Mouse (Mus musculus): ENCODE measurements at regions not wholly inside any gene's neighbourhood (a gene's known extent, or its start where the extent isn't known, plus 50 kb on each side); places are given as distances from the start of the nearest gene placed in this dataset.

DNA sequence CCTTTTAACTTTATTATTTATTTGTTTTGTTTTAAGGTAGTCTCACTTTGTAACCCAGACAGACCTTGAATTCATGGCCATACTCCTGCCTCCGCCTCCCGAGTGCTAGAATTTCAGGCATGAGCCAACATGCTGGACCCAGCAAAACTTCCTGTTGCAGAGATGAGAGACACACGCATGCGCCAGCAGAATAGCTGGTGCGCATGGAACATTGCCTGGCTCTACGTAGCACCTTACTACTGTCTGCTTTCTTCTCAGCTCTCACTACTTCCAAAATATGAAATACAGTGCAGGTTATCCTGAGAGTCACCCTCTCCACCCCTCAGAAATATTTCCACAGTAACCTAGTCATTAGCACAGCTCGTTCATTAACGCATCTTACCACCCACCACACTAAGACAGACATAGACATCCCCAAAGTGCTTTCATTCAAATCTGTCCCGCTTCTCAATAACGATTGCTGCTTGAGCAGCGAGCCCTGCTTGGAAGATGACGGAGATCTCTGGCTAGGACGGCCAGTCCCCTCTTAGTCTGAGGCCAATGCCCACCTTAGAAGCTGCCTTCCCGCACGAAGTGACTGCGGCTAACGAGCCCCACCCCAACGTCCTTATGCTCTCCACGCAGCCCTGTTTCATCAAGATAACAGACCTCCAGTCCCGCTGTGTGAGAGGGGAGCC lies 127.5 kb upstream of the Zfp706 start:
- Histone ChIP-seq H3K27me3 (ENCODE audit: control insufficient read depth, insufficient read depth, low read length) (no peaks in the 10 kb centered on the region), H3K36me3 (replicated peaks; ENCODE audit: control insufficient read depth, insufficient read depth, low read length) (no peaks in the 10 kb centered on the region), H3K9ac (replicated peaks; ENCODE audit: low read depth, low read length) (peak overlapping the region; percentile 81), H3K4me3 (ENCODE audit: low read depth, low read length) (peak overlapping the region; percentile 61), H3K4me2 (ENCODE audit: low read depth, low read length) (peak overlapping the region; percentile 80), H3K9me3 (replicated peaks; ENCODE audit: control insufficient read depth, low read length) (no peaks in the 10 kb centered on the region; the same call in 1 of the 2 replicates), H3K4me1 (ENCODE audit: control insufficient read depth, insufficient read depth) (no peaks in the 10 kb centered on the region), H3K27ac (ENCODE audit: low read depth) (peak overlapping the region; percentile 73)
- no peak for TF ChIP-seq EP300 (IDR thresholded peaks at IDR 0.05; ENCODE audit: low read depth)
- TF ChIP-seq CTCF (IDR thresholded peaks at IDR 0.05; ENCODE audit: low read depth) = no peak
- ATAC-seq (ENCODE audit: insufficient read depth, low read depth) = peak; percentile 51
- WGBS = 29% methylated on average over 20 of the region's 20 CpGs
- no peak for DNase-seq (ENCODE audit: low spot score)

DNA sequence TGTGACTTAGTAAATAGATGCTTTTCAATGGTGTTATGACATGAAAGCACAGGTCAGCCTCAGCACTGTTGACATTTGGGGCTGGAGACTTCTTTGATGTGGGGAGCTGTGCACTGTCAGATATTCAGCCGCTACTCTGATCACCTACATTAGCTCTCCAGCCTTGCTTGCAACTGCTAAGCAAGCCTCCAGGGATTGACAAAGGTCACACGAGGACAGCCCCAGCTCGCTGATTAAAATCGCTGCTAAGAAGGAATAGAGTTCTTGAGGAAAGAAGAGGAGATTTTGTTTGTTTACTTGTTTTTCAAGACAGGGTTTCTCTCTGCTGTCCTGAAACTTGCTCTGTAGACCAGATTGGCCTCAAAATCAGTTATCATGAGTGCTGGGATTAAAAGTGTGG lies 126.8 kb upstream of the Zfp706 start:
- Histone ChIP-seq H3K4me2 (ENCODE audit: low read depth, low read length) (no peak overlapping the region), H3K4me1 (ENCODE audit: control insufficient read depth, insufficient read depth) (no peaks in the 10 kb centered on the region), H3K4me3 (ENCODE audit: low read depth, low read length) (no peak overlapping the region), H3K9me3 (replicated peaks; ENCODE audit: control insufficient read depth, low read length) (no peaks in the 10 kb centered on the region; the same call in 1 of the 2 replicates), H3K27ac (ENCODE audit: low read depth) (no peak overlapping the region), H3K9ac (replicated peaks; ENCODE audit: low read depth, low read length) (no peak overlapping the region), H3K36me3 (replicated peaks; ENCODE audit: control insufficient read depth, insufficient read depth, low read length) (no peaks in the 10 kb centered on the region), H3K27me3 (ENCODE audit: control insufficient read depth, insufficient read depth, low read length) (no peaks in the 10 kb centered on the region)
- DNase-seq (ENCODE audit: low spot score) (no peak), ATAC-seq (ENCODE audit: insufficient read depth, low read depth) (no peak)
- TF ChIP-seq CTCF (IDR thresholded peaks at IDR 0.05; ENCODE audit: low read depth) (no peak), EP300 (IDR thresholded peaks at IDR 0.05; ENCODE audit: low read depth) (no peak)
- WGBS = 66% methylated on average over 4 of the region's 4 CpGs

DNA sequence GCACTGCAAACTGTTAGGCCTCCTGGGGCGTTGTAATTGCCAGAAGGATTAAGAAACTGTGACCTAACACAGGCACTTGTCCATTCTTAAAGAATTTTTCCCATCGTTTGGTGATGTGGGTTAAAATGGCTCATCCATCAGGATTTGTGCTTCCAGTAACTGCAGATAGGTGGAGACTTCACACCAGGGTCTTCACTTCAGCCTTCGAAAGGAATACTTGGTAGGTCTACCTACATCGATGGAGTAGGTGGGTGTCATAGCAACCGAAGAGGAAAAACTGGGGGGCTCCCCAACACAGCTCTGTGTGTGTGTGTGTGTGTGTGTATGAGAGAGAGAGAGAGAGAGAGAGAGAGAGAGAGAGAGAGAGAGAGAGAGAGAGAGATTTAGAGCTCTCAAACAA lies 126.3 kb upstream of the Zfp706 start:
- WGBS = 29% methylated on average over 5 of the region's 5 CpGs
- DNase-seq (ENCODE audit: low spot score) (peak; percentile 28), ATAC-seq (ENCODE audit: insufficient read depth, low read depth) (no peak)
- Histone ChIP-seq H3K36me3 (replicated peaks; ENCODE audit: control insufficient read depth, insufficient read depth, low read length) (no peaks in the 10 kb centered on the region), H3K4me3 (ENCODE audit: low read depth, low read length) (no peak overlapping the region), H3K4me2 (ENCODE audit: low read depth, low read length) (no peak overlapping the region), H3K9ac (replicated peaks; ENCODE audit: low read depth, low read length) (no peak overlapping the region), H3K9me3 (replicated peaks; ENCODE audit: control insufficient read depth, low read length) (no peaks in the 10 kb centered on the region; the same call in 1 of the 2 replicates), H3K27ac (ENCODE audit: low read depth) (no peak overlapping the region), H3K4me1 (ENCODE audit: control insufficient read depth, insufficient read depth) (no peaks in the 10 kb centered on the region), H3K27me3 (ENCODE audit: control insufficient read depth, insufficient read depth, low read length) (no peaks in the 10 kb centered on the region)
- no peak for TF ChIP-seq EP300 (IDR thresholded peaks at IDR 0.05; ENCODE audit: low read depth)
- TF ChIP-seq CTCF (IDR thresholded peaks at IDR 0.05; ENCODE audit: low read depth) = peak; percentile 77

DNA sequence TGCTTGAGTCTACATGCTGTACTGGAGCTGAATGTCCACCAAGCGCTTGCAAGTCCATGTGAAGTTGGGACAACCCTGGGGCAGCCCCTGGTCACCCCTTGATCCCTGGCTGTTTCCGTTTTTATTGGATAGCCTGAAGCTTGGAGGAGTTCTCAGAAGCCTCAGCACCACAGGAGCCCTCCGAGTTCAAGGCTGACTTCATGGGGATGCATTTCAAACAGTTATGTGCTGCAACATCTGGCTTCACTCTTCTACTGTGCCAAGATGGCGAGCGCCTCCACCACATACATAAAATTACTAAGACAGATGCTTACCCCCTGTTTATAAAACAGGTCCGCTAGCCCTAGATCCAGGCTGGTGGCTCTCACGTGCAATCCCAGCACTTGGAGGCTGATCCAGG lies 120.1 kb upstream of the Zfp706 start:
- 75% methylated on average over 7 of the region's 7 CpGs for WGBS
- H3K27ac ChIP-seq (ENCODE audit: low read depth) = no peak overlapping the region
- no peak for ATAC-seq (ENCODE audit: insufficient read depth, low read depth)
- DNase-seq (ENCODE audit: low spot score) = no peak
- no peak overlapping the region for H3K4me2 ChIP-seq (ENCODE audit: low read depth, low read length)
- no peaks in the 10 kb centered on the region for H3K36me3 ChIP-seq (replicated peaks; ENCODE audit: control insufficient read depth, insufficient read depth, low read length)
- no peaks in the 10 kb centered on the region for H3K27me3 ChIP-seq (ENCODE audit: control insufficient read depth, insufficient read depth, low read length)
- no peaks in the 10 kb centered on the region for H3K4me1 ChIP-seq (ENCODE audit: control insufficient read depth, insufficient read depth)
- H3K4me3 ChIP-seq (ENCODE audit: low read depth, low read length) = no peak overlapping the region
- H3K9me3 ChIP-seq (replicated peaks; ENCODE audit: control insufficient read depth, low read length) = no peaks in the 10 kb centered on the region; the same call in 1 of the 2 replicates
- TF ChIP-seq CTCF (IDR thresholded peaks at IDR 0.05; ENCODE audit: low read depth) = no peak
- no peak for TF ChIP-seq EP300 (IDR thresholded peaks at IDR 0.05; ENCODE audit: low read depth)
- H3K9ac ChIP-seq (replicated peaks; ENCODE audit: low read depth, low read length) = no peak overlapping the region

DNA sequence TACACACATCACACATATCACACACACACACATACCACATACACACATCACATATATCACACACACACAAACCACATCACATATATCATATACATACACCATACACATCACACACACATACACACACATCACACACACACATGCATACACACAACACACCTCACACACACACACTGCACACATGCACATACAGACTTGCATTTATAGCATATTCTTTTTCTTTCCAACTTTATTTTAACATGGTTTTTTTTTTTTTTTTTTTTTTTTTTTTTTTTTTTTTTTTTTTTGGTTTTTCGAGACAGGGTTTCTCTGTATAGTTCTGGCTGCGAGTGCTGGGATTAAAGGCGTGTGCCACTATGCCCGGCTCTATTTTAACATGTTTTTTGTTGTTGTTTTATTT lies 119.6 kb upstream of the Zfp706 start:
- no peaks in the 10 kb centered on the region for H3K4me1 ChIP-seq (ENCODE audit: control insufficient read depth, insufficient read depth)
- 87% methylated on average over 4 of the region's 4 CpGs for WGBS
- no peaks in the 10 kb centered on the region for H3K27me3 ChIP-seq (ENCODE audit: control insufficient read depth, insufficient read depth, low read length)
- TF ChIP-seq CTCF (IDR thresholded peaks at IDR 0.05; ENCODE audit: low read depth) (no peak), EP300 (IDR thresholded peaks at IDR 0.05; ENCODE audit: low read depth) (no peak)
- no peaks in the 10 kb centered on the region; the same call in 1 of the 2 replicates for H3K9me3 ChIP-seq (replicated peaks; ENCODE audit: control insufficient read depth, low read length)
- no peak overlapping the region for H3K4me3 ChIP-seq (ENCODE audit: low read depth, low read length)
- DNase-seq (ENCODE audit: low spot score) = no peak
- H3K4me2 ChIP-seq (ENCODE audit: low read depth, low read length) = no peak overlapping the region
- H3K9ac ChIP-seq (replicated peaks; ENCODE audit: low read depth, low read length) = no peak overlapping the region
- ATAC-seq (ENCODE audit: insufficient read depth, low read depth) = no peak
- H3K36me3 ChIP-seq (replicated peaks; ENCODE audit: control insufficient read depth, insufficient read depth, low read length) = no peaks in the 10 kb centered on the region
- H3K27ac ChIP-seq (ENCODE audit: low read depth) = no peak overlapping the region

DNA sequence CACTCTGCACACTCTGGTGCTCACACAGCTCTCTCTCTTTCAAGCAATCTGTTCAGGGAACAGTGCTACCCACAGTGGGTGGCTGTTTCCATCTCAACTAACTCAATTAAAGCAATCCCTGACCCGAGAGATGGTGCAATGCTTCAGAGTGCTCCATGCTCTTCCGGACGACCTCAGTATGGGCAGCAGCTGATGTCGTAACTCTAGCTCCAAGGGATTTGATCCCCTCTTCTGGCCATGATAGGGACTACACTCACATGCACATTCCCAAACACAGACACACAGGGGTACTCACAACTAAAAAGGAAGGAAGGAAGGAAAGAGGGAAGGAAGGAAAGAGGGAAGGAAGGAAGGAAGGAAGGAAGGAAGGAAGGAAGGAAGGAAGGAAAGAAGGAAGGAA lies 118.2 kb upstream of the Zfp706 start:
- DNase-seq (ENCODE audit: low spot score) = no peak
- H3K9me3 ChIP-seq (replicated peaks; ENCODE audit: control insufficient read depth, low read length) = no peaks in the 10 kb centered on the region; the same call in 1 of the 2 replicates
- no peak overlapping the region for H3K27ac ChIP-seq (ENCODE audit: low read depth)
- no peak overlapping the region for H3K9ac ChIP-seq (replicated peaks; ENCODE audit: low read depth, low read length)
- ATAC-seq (ENCODE audit: insufficient read depth, low read depth) = no peak
- H3K4me1 ChIP-seq (ENCODE audit: control insufficient read depth, insufficient read depth) = no peaks in the 10 kb centered on the region
- H3K4me3 ChIP-seq (ENCODE audit: low read depth, low read length) = no peak overlapping the region
- TF ChIP-seq EP300 (IDR thresholded peaks at IDR 0.05; ENCODE audit: low read depth) = no peak
- TF ChIP-seq CTCF (IDR thresholded peaks at IDR 0.05; ENCODE audit: low read depth) = no peak
- WGBS = 79% methylated on average over 4 of the region's 4 CpGs
- H3K36me3 ChIP-seq (replicated peaks; ENCODE audit: control insufficient read depth, insufficient read depth, low read length) = no peaks in the 10 kb centered on the region
- H3K27me3 ChIP-seq (ENCODE audit: control insufficient read depth, insufficient read depth, low read length) = no peaks in the 10 kb centered on the region
- H3K4me2 ChIP-seq (ENCODE audit: low read depth, low read length) = no peak overlapping the region

Measured in heart, postnatal 0 days (tissue).